Mouse (Mus musculus): Measurements from ENCODE around the gene P4ha1. TPM values are rescaled to one million over a fixed set of nuclear protein-coding genes. Genes with fewer than 3 reads are reported as not detected.

The P4ha1 gene
- total and polyA plus RNA-seq, 2 experiments from 2014 or later, result 13.4 to 29.3 TPM

DNA sequence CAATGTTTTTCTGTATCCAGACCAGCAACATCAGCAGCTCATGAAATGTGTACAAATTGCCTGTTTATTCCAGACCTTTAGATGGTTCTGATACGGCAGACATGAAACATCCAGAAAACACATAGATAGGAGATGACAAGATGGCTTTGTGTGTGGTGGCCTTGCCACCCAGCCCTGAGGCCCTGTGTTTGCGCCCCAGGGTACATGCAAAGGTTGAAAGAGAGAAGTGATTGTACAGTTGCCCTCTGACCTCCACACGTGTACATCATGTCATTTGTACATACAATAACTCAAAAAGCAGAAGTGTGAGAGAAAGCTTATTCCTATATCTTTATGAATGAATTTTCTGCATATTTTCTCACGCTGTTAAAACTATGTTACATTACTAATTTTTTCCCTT, 10.3 kb downstream of the P4ha1 start:
- TF ChIP-seq CTCF (IDR thresholded peaks at IDR 0.05; ENCODE audit: low read depth), result no peak
- H3K27me3 ChIP-seq (ENCODE audit: insufficient read depth, low read length), result no peaks in the 10 kb centered on the region
- ATAC-seq, result no peak
- no peaks in the 10 kb centered on the region for H3K9me3 ChIP-seq (ENCODE audit: low read length)
- no peak overlapping the region for H3K9ac ChIP-seq
- H3K4me2 ChIP-seq (ENCODE audit: low read depth), result no peak overlapping the region
- H3K36me3 ChIP-seq (ENCODE audit: insufficient read depth), result peaks cover 4% of the 10 kb centered on the region
- no peak overlapping the region for H3K4me3 ChIP-seq (ENCODE audit: low read depth, low read length)
- 86% methylated on average over 4 of the region's 4 CpGs for WGBS
- no peak for DNase-seq
- H3K27ac ChIP-seq (ENCODE audit: low read depth, low read length), result no peak overlapping the region
- no peaks in the 10 kb centered on the region for H3K4me1 ChIP-seq (ENCODE audit: insufficient read depth)

DNA sequence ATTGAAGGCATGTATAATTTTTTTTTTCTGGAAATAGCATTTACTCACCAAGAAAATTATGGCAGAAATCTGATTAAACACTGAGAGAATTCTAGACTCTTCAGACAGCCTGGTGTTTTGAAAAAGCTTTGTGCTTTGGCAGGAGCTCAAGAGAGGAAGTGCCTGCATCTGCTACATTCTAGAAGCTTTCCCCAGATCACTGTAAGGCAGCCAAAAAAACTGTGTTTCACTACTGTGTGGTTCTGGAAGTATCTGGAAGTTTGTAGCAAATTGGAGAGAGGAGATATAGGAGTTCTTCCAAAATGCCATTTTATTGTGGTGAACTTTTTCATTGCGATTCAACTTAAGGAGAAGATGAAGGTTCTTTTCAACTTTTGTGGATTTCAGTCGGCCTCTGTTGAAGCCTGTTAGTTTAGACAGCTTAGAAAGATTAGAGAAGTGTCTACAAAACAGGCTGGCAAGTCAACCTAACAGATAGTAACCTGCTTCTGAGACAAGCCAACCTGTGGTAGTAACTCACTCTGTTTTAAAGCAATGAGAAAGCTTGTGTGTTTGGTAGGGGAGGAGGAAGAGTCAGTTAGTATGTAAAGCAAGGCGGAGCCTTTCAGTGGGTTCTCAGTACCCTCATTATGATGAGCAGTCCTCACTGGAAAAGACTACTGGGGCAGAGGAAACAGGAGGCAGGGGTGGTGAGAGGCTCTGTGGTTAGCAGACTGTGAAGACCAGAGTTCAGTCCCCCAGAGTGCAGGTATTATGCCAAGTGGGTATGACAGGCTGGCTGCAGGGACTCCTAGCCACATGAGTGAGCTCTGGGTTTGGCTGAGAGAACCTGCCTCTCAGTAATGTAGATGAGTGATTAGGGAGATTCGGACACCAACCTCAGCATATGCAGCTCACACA, 12.1 kb downstream of the P4ha1 start:
- DNase-seq, result peak; percentile 85
- peak; percentile 84 for ATAC-seq
- H3K4me2 ChIP-seq (ENCODE audit: low read depth), result no peak overlapping the region
- no peak for TF ChIP-seq CTCF (IDR thresholded peaks at IDR 0.05; ENCODE audit: low read depth)
- 71% methylated on average over 4 of the region's 4 CpGs for WGBS
- H3K4me3 ChIP-seq (ENCODE audit: low read depth, low read length), result no peak overlapping the region
- H3K27me3 ChIP-seq (ENCODE audit: insufficient read depth, low read length), result no peaks in the 10 kb centered on the region
- H3K9me3 ChIP-seq (ENCODE audit: low read length), result no peaks in the 10 kb centered on the region
- no peaks in the 10 kb centered on the region for H3K4me1 ChIP-seq (ENCODE audit: insufficient read depth)
- no peak overlapping the region for H3K9ac ChIP-seq
- no peak overlapping the region; the same call in 1 of the 2 replicates for H3K27ac ChIP-seq (ENCODE audit: low read depth, low read length)
- peaks cover 14% of the 10 kb centered on the region for H3K36me3 ChIP-seq (ENCODE audit: insufficient read depth)

DNA sequence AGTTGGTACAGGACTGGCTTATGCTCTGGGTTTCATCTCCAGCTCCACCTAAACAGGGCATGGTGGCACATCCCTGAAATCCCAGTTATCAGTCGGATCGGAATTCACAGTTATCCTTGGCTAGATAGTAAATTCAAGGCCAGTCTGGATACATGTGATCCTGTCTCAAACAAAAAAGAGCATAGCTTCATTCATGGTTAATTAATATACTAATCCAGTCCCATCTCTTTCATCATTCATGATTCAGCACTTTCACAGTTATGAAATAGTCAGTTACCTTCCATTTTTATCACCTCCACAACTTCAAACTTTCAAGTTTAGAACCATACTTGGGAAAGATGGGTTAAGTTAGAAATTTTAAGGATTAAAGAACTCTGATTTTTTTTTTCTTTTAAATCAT, 13.0 kb downstream of the P4ha1 start:
- WGBS, result 88% methylated on average over 2 of the region's 2 CpGs
- H3K4me1 ChIP-seq (ENCODE audit: insufficient read depth), result no peaks in the 10 kb centered on the region
- ATAC-seq (no peak), DNase-seq (no peak)
- H3K9ac ChIP-seq, result no peak overlapping the region
- no peaks in the 10 kb centered on the region for H3K27me3 ChIP-seq (ENCODE audit: insufficient read depth, low read length)
- no peaks in the 10 kb centered on the region for H3K9me3 ChIP-seq (ENCODE audit: low read length)
- no peak overlapping the region for H3K4me2 ChIP-seq (ENCODE audit: low read depth)
- H3K4me3 ChIP-seq (ENCODE audit: low read depth, low read length), result no peak overlapping the region
- no peak overlapping the region for H3K27ac ChIP-seq (ENCODE audit: low read depth, low read length)
- peaks cover 14% of the 10 kb centered on the region for H3K36me3 ChIP-seq (ENCODE audit: insufficient read depth)
- TF ChIP-seq CTCF (IDR thresholded peaks at IDR 0.05; ENCODE audit: low read depth), result no peak

- Histone ChIP-seq H3K27me3 (ENCODE audit: insufficient read depth, low read length) (no peaks in the 10 kb centered on the region), H3K4me2 (ENCODE audit: low read depth) (no peak overlapping the region), H3K27ac (ENCODE audit: low read depth, low read length) (no peak overlapping the region), H3K9me3 (ENCODE audit: low read length) (no peaks in the 10 kb centered on the region), H3K4me1 (ENCODE audit: insufficient read depth) (no peaks in the 10 kb centered on the region), H3K4me3 (ENCODE audit: low read depth, low read length) (no peak overlapping the region), H3K9ac (no peak overlapping the region), H3K36me3 (ENCODE audit: insufficient read depth) (peaks cover 42% of the 10 kb centered on the region)
- no peak for ATAC-seq
- 97% methylated on average over 2 of the region's 2 CpGs for WGBS
- DNase-seq, result no peak
- TF ChIP-seq CTCF (IDR thresholded peaks at IDR 0.05; ENCODE audit: low read depth), result no peak
Measured at GRCm38 (mm10) chr10:59346560-59346959, 23.5 kb downstream of the P4ha1 start.

DNA sequence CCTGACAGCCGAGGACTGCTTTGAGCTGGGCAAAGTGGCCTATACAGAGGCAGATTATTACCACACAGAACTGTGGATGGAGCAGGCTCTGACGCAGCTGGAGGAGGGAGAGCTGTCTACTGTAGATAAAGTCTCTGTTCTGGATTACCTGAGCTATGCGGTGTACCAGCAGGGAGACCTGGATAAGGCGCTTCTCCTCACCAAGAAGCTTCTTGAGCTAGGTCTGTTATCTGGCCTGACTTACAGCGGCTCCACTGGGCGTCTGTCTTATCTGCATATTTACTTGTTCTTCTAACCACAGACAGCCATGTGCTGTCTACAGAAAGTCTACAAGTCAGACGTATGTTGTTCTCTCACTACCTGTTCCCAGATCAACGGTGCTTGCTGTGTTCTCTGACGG, 25.1 kb downstream of the P4ha1 start:
- Histone ChIP-seq H3K27me3 (ENCODE audit: insufficient read depth, low read length) (no peaks in the 10 kb centered on the region), H3K4me1 (ENCODE audit: insufficient read depth) (no peaks in the 10 kb centered on the region), H3K9ac (no peak overlapping the region), H3K36me3 (ENCODE audit: insufficient read depth) (peaks cover 46% of the 10 kb centered on the region), H3K4me3 (ENCODE audit: low read depth, low read length) (no peak overlapping the region), H3K4me2 (ENCODE audit: low read depth) (no peak overlapping the region), H3K9me3 (ENCODE audit: low read length) (no peaks in the 10 kb centered on the region), H3K27ac (ENCODE audit: low read depth, low read length) (no peak overlapping the region)
- no peak for TF ChIP-seq CTCF (IDR thresholded peaks at IDR 0.05; ENCODE audit: low read depth)
- 95% methylated on average over 9 of the region's 9 CpGs for WGBS
- ATAC-seq (no peak), DNase-seq (no peak)

DNA sequence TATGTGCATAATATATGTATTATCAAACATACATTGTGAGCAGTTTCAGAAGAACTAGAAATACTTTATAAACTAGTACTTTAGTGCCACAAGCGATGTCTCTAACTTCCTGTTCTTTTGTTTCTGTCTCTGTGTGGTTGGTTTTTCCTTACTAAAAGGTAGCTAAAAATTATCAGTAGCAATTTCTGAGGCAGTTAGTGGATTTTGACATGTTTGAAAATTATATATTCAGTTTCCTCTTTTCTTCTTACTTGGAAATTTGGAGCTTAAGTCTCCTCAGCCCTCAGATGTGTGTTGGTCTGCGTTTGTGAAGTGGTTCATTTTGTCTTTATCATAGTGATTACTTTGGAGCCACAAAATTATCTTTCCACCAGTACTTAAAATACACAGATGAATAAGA, 26.4 kb downstream of the P4ha1 start:
- TF ChIP-seq CTCF (IDR thresholded peaks at IDR 0.05; ENCODE audit: low read depth), result no peak
- Histone ChIP-seq H3K27ac (ENCODE audit: low read depth, low read length) (no peak overlapping the region), H3K9ac (no peak overlapping the region), H3K36me3 (ENCODE audit: insufficient read depth) (peaks cover 50% of the 10 kb centered on the region), H3K4me1 (ENCODE audit: insufficient read depth) (no peaks in the 10 kb centered on the region), H3K4me2 (ENCODE audit: low read depth) (no peak overlapping the region), H3K9me3 (ENCODE audit: low read length) (no peaks in the 10 kb centered on the region), H3K27me3 (ENCODE audit: insufficient read depth, low read length) (no peaks in the 10 kb centered on the region), H3K4me3 (ENCODE audit: low read depth, low read length) (no peak overlapping the region)
- WGBS, result 92% methylated on average over 2 of the region's 2 CpGs
- ATAC-seq (no peak), DNase-seq (no peak)

GRCm38 (mm10) chr10:59353065-59353464, 30.0 kb downstream of the P4ha1 start:
- no peak overlapping the region for H3K27ac ChIP-seq (ENCODE audit: low read depth, low read length)
- no peak for DNase-seq
- ATAC-seq, result no peak
- 29% methylated on average over 1 of the region's 1 CpGs for WGBS
- H3K36me3 ChIP-seq (ENCODE audit: insufficient read depth), result peaks cover 40% of the 10 kb centered on the region
- H3K4me3 ChIP-seq (ENCODE audit: low read depth, low read length), result no peak overlapping the region
- H3K9ac ChIP-seq, result no peak overlapping the region
- peak; percentile 42 for TF ChIP-seq CTCF (IDR thresholded peaks at IDR 0.05; ENCODE audit: low read depth)
- H3K9me3 ChIP-seq (ENCODE audit: low read length), result no peaks in the 10 kb centered on the region
- H3K27me3 ChIP-seq (ENCODE audit: insufficient read depth, low read length), result no peaks in the 10 kb centered on the region
- H3K4me2 ChIP-seq (ENCODE audit: low read depth), result no peak overlapping the region
- no peaks in the 10 kb centered on the region for H3K4me1 ChIP-seq (ENCODE audit: insufficient read depth)
